Mouse (Mus musculus): ENCODE measurements around the gene Tmem79.
"Not testable (repeated sequence)": the region's sequence is repeated elsewhere in the genome, so short reads cannot be mapped to it uniquely, and the experiment has no call there.

Gene Tmem79

GRCm38 (mm10) chr3:88336058-88337013 lies at the start of gene Tmem79, which contains the start of gene Smg5:
Tmem79 (minus strand) TSS chr3:88336148.
Smg5 (plus strand) TSS chr3:88336260.
- peak; percentile 93 for DNase-seq (ENCODE audit: low spot score)

GRCm38 (mm10) chr3:88384364-88384763 lies 48.4 kb upstream of the Tmem79 start, which contains the start of gene Bglap:
Bglap (minus strand) TSS chr3:88384464.
- no peak for DNase-seq (ENCODE audit: low spot score)

- not testable (repeated sequence) for DNase-seq (ENCODE audit: low spot score)
These were observed 46.4 kb upstream of the Tmem79 start for GRCm38 (mm10) chr3:88382383-88382782.

- not testable (repeated sequence) for DNase-seq (ENCODE audit: low spot score)
These were observed 45.7 kb upstream of the Tmem79 start for GRCm38 (mm10) chr3:88381389-88382315.

GRCm38 (mm10) chr3:88378599-88378998 lies 42.7 kb upstream of the Tmem79 start, which contains the start of gene Bglap2:
Bglap2 (minus strand) TSS chr3:88378699.
- DNase-seq (ENCODE audit: low spot score): not testable (repeated sequence)

- not testable (repeated sequence) for DNase-seq (ENCODE audit: low spot score)
These were observed 40.7 kb upstream of the Tmem79 start for GRCm38 (mm10) chr3:88376644-88377043.

- DNase-seq (ENCODE audit: low spot score): not testable (repeated sequence)
These were observed 40.0 kb upstream of the Tmem79 start for GRCm38 (mm10) chr3:88375750-88376626.

GRCm38 (mm10) chr3:88372643-88373042 lies 36.7 kb upstream of the Tmem79 start, which contains the start of gene Bglap3:
Bglap3 (minus strand) TSS chr3:88372743.
- DNase-seq (ENCODE audit: low spot score): not testable (repeated sequence)

- not testable (repeated sequence) for DNase-seq (ENCODE audit: low spot score)
These were observed 32.6 kb upstream of the Tmem79 start for GRCm38 (mm10) chr3:88368511-88368910.

- not testable (repeated sequence) for DNase-seq (ENCODE audit: low spot score)
These were observed 31.6 kb upstream of the Tmem79 start for GRCm38 (mm10) chr3:88367517-88367916.

- DNase-seq (ENCODE audit: low spot score): not testable (repeated sequence)
These were observed 31.0 kb upstream of the Tmem79 start for GRCm38 (mm10) chr3:88366830-88367428.

- DNase-seq (ENCODE audit: low spot score): no peak
These were observed 29.9 kb upstream of the Tmem79 start for GRCm38 (mm10) chr3:88365705-88366361.

GRCm38 (mm10) chr3:88364337-88364736 lies 28.4 kb upstream of the Tmem79 start, which contains the start of gene Paqr6:
Paqr6 (plus strand) TSS chr3:88364584.
- DNase-seq (ENCODE audit: low spot score): no peak

- no peak for DNase-seq (ENCODE audit: low spot score)
These were observed 27.8 kb upstream of the Tmem79 start for GRCm38 (mm10) chr3:88363700-88364099.

GRCm38 (mm10) chr3:88361612-88362313 lies 25.8 kb upstream of the Tmem79 start:
- no peak for DNase-seq (ENCODE audit: low spot score)

- no peak for DNase-seq (ENCODE audit: low spot score)
These were observed 25.1 kb upstream of the Tmem79 start for GRCm38 (mm10) chr3:88361096-88361495.

- no peak for DNase-seq (ENCODE audit: low spot score)
These were observed 24.0 kb upstream of the Tmem79 start for GRCm38 (mm10) chr3:88359989-88360388.

- DNase-seq (ENCODE audit: low spot score): no peak
These were observed 23.6 kb upstream of the Tmem79 start for GRCm38 (mm10) chr3:88359584-88359983.
